Mouse (Mus musculus) kidney, adult 2 months (tissue): ENCODE measurements at regions not wholly inside any gene's neighbourhood (a gene's known extent, or its start where the extent isn't known, plus 50 kb on each side); places are given as distances from the start of the nearest gene placed in this dataset.

Source experiments
- DNase-seq: peaks from one replicate; pipeline ENCODE4 v3.0.0; 2021
- H3K27ac ChIP-seq: fragments of 200-500 bp; 2 replicates; pipeline ENCODE4 v1.5.1; 2012; ENCODE audit warnings: low read depth, low read length, control low read depth, inconsistent platforms; ENCODE audit not compliant: insufficient read depth
- H3K27me3 ChIP-seq: fragments of 200-500 bp; replicated peaks from 2 replicates; pipeline ENCODE4 v1.6.1; 2012; ENCODE audit warnings: mild to moderate bottlenecking, moderate library complexity, low read length, inconsistent platforms; ENCODE audit not compliant: control insufficient read depth, insufficient read depth
- H3K36me3 ChIP-seq: fragments of 200-500 bp; 2 replicates; pipeline ENCODE4 v1.6.1; 2012; ENCODE audit warnings: mild to moderate bottlenecking, moderate library complexity, low read length, inconsistent platforms; ENCODE audit not compliant: control insufficient read depth, insufficient read depth
- H3K4me1 ChIP-seq: fragments of 200-500 bp; 2 replicates; pipeline ENCODE4 v1.6.1; 2011; ENCODE audit warnings: low read length; ENCODE audit not compliant: control insufficient read depth, insufficient read depth
- H3K4me3 ChIP-seq: fragments of 200-500 bp; 2 replicates; pipeline ENCODE4 v1.5.1; 2011; ENCODE audit warnings: mild to moderate bottlenecking, low read depth, low read length, control low read depth; ENCODE audit not compliant: insufficient read depth
- CTCF ChIP-seq: fragments of 200-500 bp; conservative IDR thresholded peaks from 2 replicates; pipeline ENCODE4 v1.5.1; 2011; ENCODE audit warnings: low read depth, mild to moderate bottlenecking, control low read depth, low read length, moderate library complexity, mixed read lengths; ENCODE audit not compliant: insufficient read depth, insufficient read length
- POLR2A ChIP-seq: fragments of 200-500 bp; IDR thresholded peaks from one replicate; pipeline ENCODE4 v1.6.1; 2011; ENCODE audit warnings: low read depth, low read length, control low read depth
- WGBS: fragments of 180-500 bp; shearing (Covaris S2); methylation state at CpG from one replicate; pipeline ENCODE4 v1.1.7; 2018; 5-methylcytosine and 5-hydroxymethylcytosine counted together

GRCm38 (mm10) chr1:183584861-183585260 is 166.8 kb downstream of the Hhipl2 start:
- Histone ChIP-seq H3K27me3 (no peaks in the 10 kb centered on the region), H3K36me3 (no peaks in the 10 kb centered on the region), H3K27ac (no peak overlapping the region), H3K4me1 (no peaks in the 10 kb centered on the region), H3K4me3 (no peak overlapping the region)
- WGBS: 64% methylated on average over 6 of the region's 6 CpGs
- no peak for TF ChIP-seq CTCF
- no peak for TF ChIP-seq POLR2A
- DNase-seq: no peak

DNA sequence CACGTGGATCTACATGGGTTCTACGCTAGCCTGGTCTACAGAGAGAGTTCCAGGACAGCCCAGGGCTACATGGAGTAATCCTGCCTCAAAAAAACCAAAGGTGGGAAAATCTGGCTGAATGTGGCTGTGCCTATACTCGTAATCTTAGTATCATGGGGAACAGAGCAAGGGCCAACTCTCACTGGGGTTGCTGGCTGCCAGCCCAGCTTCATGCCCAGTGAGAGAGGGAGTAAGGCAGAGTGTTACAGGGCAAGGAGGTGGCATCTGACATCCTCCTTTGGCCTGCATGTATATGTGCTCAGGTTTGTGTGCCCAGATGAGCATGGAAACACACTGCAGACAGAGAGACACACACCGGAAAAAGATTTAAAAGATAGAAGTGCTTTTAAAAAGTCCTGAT is 168.4 kb downstream of the Hhipl2 start:
- 77% methylated on average over 4 of the region's 4 CpGs for WGBS

DNA sequence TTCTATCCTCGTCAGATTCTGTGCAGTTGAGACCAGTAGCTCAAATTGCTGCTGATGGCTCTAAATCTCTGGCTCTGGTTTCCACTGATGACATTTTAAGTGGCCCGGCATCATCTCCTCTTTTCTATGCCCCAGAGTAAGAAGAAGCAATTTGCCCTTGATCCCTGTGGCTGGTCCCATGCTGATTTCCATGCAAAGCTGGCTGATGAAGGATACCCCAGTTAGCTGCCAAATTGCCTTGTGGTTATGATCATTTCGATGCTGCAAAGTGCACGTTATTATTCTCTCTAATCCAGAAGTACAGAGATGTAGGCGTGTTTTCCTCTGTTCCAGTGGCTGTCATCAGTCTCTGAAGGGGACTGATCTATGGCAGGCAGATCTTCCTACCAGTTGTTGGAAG is 177.3 kb downstream of the Hhipl2 start:
- 60% methylated on average over 5 of the region's 5 CpGs for WGBS
- TF ChIP-seq CTCF: no peak
- no peak for TF ChIP-seq POLR2A
- no peak overlapping the region for H3K4me3 ChIP-seq

More for the DNA sequence above, 168.4 kb downstream of the Hhipl2 start:
- no peak overlapping the region for H3K4me3 ChIP-seq
- H3K27ac ChIP-seq: no peak overlapping the region
- H3K27me3 ChIP-seq: no peaks in the 10 kb centered on the region
- H3K36me3 ChIP-seq: no peaks in the 10 kb centered on the region
- H3K4me1 ChIP-seq: no peaks in the 10 kb centered on the region
- no peak for DNase-seq
- TF ChIP-seq CTCF: no peak
- TF ChIP-seq POLR2A: no peak

GRCm38 (mm10) chr1:183600466-183600865 is 182.5 kb downstream of the Hhipl2 start:
- Histone ChIP-seq H3K27ac (no peak overlapping the region), H3K36me3 (no peaks in the 10 kb centered on the region), H3K4me1 (no peaks in the 10 kb centered on the region), H3K4me3 (no peak overlapping the region), H3K27me3 (no peaks in the 10 kb centered on the region; the same call in 1 of the 2 replicates)
- DNase-seq: no peak
- 79% methylated on average over 8 of the region's 8 CpGs for WGBS
- TF ChIP-seq POLR2A (no peak), CTCF (no peak)

More for the DNA sequence above, 177.3 kb downstream of the Hhipl2 start:
- Histone ChIP-seq H3K4me1 (no peaks in the 10 kb centered on the region), H3K27me3 (no peaks in the 10 kb centered on the region; the same call in 1 of the 2 replicates), H3K27ac (no peak overlapping the region), H3K36me3 (no peaks in the 10 kb centered on the region)
- no peak for DNase-seq

- no peak overlapping the region for H3K4me3 ChIP-seq
- DNase-seq: no peak
- no peaks in the 10 kb centered on the region for H3K27me3 ChIP-seq
- no peaks in the 10 kb centered on the region for H3K4me1 ChIP-seq
- TF ChIP-seq CTCF (no peak), POLR2A (no peak)
- H3K36me3 ChIP-seq: no peaks in the 10 kb centered on the region
- H3K27ac ChIP-seq: no peak overlapping the region
- 52% methylated on average over 8 of the region's 8 CpGs for WGBS
These were observed 194.1 kb downstream of the Hhipl2 start for GRCm38 (mm10) chr1:183611966-183612694.

DNA sequence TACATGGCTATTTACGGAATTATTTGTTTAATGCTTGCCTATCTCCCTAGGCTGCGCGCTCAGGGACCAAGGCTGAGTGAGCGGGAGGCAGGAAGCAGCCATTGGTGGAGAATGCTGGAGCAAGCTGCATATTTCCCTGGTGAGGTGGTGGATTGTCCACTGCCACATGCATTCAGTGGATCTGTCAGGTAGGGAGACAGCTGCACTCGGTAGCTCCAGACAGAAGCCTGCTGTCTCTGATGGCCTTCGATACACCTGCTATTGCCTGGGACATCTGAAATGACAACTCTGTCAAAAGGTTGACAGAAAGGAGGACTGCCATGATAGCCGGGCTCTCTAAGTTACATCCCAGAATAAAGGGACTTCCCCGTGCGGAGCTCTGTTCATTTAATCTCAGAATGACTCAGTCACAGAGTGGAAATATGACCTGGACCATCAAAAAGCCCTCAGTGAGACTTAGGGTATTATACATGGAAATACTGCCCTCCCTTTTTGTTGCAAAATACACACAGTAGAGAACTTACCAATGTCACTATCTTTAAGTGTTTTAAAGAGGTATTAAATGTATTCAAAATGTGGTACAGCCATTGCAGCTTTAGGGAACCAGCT is 201.5 kb downstream of the Hhipl2 start:
- Histone ChIP-seq H3K4me3 (no peak overlapping the region), H3K27ac (no peak overlapping the region), H3K4me1 (no peaks in the 10 kb centered on the region), H3K27me3 (no peaks in the 10 kb centered on the region), H3K36me3 (no peaks in the 10 kb centered on the region)
- no peak for TF ChIP-seq POLR2A
- no peak for TF ChIP-seq CTCF
- 71% methylated on average over 9 of the region's 9 CpGs for WGBS
- DNase-seq: no peak

DNA sequence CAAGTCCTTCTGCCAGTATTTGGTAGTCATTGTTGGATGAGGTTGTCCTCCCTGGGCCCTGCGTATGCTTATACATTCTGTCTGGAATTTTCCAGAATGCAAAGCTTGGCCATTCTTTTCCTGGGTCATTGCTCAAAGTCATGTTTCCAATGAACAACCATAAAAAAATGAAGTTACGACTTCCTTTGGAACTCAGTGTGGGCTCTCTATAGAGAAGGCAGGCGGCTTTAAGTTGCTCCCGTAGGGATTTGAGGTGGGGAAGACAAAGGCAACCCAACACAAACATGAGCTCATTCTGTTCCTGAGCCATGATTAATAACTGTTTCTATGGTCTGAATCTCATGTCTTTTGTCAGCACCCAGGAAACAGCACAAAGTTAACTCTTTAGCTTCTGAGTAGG is 204.3 kb downstream of the Hhipl2 start:
- Histone ChIP-seq H3K4me3 (no peak overlapping the region), H3K4me1 (no peaks in the 10 kb centered on the region), H3K36me3 (no peaks in the 10 kb centered on the region), H3K27me3 (no peaks in the 10 kb centered on the region), H3K27ac (no peak overlapping the region)
- WGBS: 54% methylated on average over 4 of the region's 4 CpGs
- DNase-seq: no peak
- TF ChIP-seq POLR2A (no peak), CTCF (no peak)
